Mouse (Mus musculus) mouse trophoblast stem cell (cell line): ENCODE results near the gene Fstl4.

ENCODE experiments used
- in situ Hi-C, 2 experiments: fragments of 300-500 bp; cut with MseI, MboI; formaldehyde crosslinking; loops; 2 replicates in 1 of 2; 3 replicates in 1 of 2; pipeline ENCODE4 v1.15.1; 2025

The Fstl4 gene

DNA sequence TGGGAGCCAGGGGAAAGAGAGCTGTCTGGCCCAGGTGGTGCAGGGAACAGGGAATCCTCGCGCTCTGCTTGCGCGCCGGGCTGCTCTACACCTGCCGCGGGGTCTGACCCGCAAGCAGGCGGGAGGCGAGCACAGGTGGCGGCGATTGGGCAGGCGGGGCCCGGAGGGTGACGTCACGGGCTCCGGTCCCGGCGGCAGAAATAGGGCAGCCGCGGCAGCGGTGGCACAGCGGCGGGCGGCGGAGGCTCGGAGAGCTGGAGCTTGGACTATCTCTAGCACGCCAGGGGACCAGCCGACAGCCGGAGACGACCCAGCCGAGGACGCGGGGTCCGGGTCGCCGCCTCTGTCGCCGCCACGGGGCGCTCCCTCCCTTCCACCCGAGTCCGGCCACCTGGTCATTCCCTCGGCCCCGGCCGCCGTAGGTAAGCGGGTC is at the start of gene Fstl4:
Gene Fstl4, plus strand, starts transcription at position 174 of the 433 bp plus-strand sequence.
- in situ Hi-C loops: loop anchor here in 1 of 2 experiments (10.0 kb wide), 1 partner anchor 340 kb away; no protein-coding TSS in a partner anchor

- in situ Hi-C loops: no loop called here
These were observed 45.9 kb upstream of the Fstl4 start for GRCm38 (mm10) chr11:52718570-52718969.

- in situ Hi-C loops: no loop called here
These were observed 43.3 kb upstream of the Fstl4 start for GRCm38 (mm10) chr11:52721087-52721486.

- in situ Hi-C loops: no loop called here
These were observed 41.7 kb upstream of the Fstl4 start for GRCm38 (mm10) chr11:52722706-52723105.

GRCm38 (mm10) chr11:52726001-52726400 is 38.4 kb upstream of the Fstl4 start:
- in situ Hi-C loops: no loop called here

- in situ Hi-C loops: no loop called here
These were observed 36.0 kb upstream of the Fstl4 start for GRCm38 (mm10) chr11:52728479-52728878.

- in situ Hi-C loops: no loop called here
These were observed 34.5 kb upstream of the Fstl4 start for GRCm38 (mm10) chr11:52729890-52730289.

DNA sequence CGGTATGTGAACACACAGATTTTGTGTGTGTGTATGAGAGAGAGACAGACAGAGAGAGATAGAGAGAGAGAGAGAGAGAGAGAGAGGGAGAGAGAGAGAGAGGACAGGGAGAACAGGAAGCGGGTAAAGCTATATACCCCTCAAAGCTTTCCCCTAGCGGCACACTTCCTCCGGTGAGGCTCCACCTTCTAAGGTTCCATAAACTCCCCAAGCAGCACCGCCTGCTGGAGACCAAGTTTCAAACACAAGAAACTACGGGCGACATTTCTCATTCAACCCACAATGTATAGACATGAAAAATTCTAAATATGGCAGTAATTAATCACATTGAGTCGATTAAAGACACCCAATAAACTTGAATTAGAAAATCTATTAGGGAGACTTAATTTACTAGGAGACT is 32.5 kb upstream of the Fstl4 start:
- in situ Hi-C loops: no loop called here

GRCm38 (mm10) chr11:52734493-52735195 is 29.8 kb upstream of the Fstl4 start:
- in situ Hi-C loops: no loop called here

- in situ Hi-C loops: no loop called here
These were observed 25.2 kb upstream of the Fstl4 start for GRCm38 (mm10) chr11:52739187-52739586.

GRCm38 (mm10) chr11:52740466-52740865 is 24.0 kb upstream of the Fstl4 start:
- in situ Hi-C loops: no loop called here

DNA sequence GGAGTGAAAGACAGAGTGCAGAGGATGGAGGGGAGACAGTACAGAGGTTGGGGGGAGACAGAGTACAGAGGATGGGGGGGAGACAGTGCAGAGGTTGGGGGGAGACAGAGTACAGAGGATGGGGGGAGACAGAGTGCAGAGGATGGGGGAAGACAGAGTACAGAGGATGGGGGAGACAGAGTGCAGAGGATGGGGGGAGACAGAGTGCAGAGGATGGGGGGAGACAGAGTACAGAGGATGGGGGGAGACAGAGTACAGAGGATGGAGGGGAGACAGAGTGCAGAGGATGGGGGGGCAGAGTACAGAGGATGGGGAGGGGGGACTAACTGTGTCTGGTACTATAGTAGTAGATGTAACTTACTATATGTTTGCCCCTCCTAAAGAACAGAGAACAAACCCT is 20.5 kb upstream of the Fstl4 start:
- in situ Hi-C loops: no loop called here

- in situ Hi-C loops: no loop called here
These were observed 19.6 kb upstream of the Fstl4 start for GRCm38 (mm10) chr11:52744593-52745450.

DNA sequence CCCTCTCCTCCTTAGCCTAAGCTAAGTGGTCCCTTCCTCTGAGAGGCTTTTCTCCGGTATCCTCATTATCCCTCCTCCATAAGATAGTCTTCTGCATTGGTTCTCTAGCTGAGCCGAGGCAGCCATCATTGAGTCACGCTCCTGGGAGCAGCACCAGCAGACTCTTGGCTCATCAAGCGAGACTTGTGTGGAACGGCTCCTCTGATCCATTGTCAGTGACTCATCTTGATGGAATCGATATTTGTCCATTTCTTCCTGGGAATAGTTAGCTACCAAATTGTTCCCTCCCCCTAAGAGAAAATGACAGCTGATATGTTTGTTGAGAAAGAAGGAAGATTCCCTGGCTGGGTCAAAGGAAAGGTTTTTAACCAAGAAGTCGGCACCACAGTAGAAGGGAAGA is 17.2 kb upstream of the Fstl4 start:
- in situ Hi-C loops: no loop called here

DNA sequence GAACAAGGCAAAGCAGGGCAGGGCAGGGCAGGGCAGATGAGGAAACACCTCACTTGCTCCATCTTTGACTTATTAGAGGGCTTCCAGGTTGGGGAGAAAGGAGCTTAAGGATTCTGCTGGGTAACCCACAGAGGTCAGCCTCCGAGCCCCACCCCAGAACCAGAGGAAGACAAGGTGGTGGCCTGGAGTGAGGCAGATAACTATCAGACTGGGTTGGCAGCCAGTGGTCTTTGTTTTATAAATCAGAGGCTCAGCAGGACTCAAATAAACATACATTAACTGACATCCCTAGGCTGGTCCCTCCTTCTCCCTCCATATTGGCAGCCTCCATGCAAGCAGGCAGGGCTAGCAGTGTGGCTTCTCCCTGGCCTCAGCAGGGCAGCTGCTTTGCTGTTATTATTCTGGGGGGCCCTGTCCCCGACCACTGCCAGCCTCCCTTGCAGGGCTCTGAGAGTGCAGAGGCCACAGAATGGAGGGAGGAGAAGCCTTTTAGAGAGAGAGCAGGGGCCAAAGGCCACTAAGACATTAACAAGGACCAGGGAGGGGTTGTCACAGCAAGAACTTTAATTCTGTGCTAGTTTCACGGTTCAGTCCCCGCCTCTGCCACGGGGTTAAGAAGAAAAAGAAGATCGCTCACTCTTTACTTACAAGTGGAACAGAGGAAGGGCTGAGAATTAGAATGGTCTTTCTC is 16.5 kb upstream of the Fstl4 start:
- in situ Hi-C loops: no loop called here

DNA sequence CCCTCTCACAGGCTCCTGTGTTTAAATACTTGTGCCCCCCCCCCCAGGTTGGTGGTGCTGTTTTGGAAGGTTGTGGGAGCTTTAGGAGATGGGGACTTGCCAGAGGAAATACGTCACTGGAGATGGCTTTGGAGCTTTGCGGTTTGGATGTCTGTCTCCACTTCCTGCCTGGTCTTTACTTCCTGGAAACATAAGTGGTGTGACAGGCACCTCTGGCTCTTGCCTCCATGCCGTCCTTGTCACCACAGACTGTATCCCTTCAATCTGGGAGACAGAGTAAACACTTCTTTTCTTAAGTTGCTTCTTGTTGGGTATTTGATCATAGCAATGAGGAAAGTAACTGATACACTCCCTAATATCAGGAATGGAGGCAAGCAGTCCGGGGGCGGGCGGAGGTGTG is 14.4 kb upstream of the Fstl4 start:
- in situ Hi-C loops: no loop called here

- in situ Hi-C loops: no loop called here
These were observed 11.9 kb upstream of the Fstl4 start for GRCm38 (mm10) chr11:52752524-52752923.

DNA sequence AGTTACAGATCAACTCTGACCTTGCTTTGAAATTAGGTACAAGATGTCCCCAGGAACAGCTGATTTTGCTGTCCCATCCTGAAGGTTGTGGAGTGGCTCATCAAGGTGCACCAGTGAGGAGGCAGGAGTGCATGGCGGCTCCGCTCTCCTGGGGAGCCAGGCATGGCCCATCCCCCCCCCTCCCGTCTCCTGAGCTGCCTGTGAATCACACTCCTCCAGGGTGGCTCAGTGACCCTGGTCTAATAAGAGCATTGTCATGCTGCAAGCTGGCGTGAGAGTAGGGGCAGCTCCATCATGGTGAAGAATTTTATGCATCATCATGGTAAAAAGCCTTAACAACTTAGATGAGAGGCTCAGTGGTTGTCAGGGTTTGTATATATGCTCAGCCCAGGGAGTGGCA is 11.2 kb upstream of the Fstl4 start:
- in situ Hi-C loops: no loop called here

DNA sequence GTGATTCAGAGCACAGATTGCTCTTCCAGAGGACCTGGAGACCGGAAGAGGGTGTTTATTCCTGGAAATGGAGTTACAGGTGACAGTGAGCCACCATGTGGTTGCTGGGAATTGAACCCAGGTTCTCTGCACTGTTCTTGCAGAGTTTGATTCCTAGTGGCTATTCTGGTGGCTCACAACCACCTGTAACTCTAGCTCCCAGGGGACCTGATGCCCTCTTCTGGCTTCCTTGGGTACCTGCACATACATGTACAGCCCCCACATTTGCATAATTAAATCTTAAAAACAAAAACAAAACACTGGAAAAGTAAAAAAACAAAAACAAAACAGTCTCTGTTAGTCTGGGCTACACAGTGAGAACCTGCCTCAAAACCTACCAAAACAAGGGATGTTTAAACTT is 2.6 kb upstream of the Fstl4 start:
- in situ Hi-C loops: loop anchor here in 1 of 2 experiments (10.0 kb wide), 1 partner anchor 337 kb away; no protein-coding TSS in a partner anchor

GRCm38 (mm10) chr11:52764894-52765677 is 652 bp downstream of the Fstl4 start:
- in situ Hi-C loops: loop anchor here in 1 of 2 experiments (10.0 kb wide), 1 partner anchor 340 kb away; no protein-coding TSS in a partner anchor

- in situ Hi-C loops: loop anchor here in 1 of 2 experiments (10.0 kb wide), 1 partner anchor 341 kb away; no protein-coding TSS in a partner anchor
These were observed 1.3 kb downstream of the Fstl4 start for GRCm38 (mm10) chr11:52765678-52766254.
